Mouse (Mus musculus) macrophage (primary cell): ENCODE data around the gene B3galt1. TPM values are rescaled to one million over a fixed set of nuclear protein-coding genes. Genes with fewer than 3 reads are reported as not detected.

Experiments used
- H3K27ac ChIP-seq: fragments of 350-480 bp; formaldehyde crosslinking; 2 replicates; pipeline ENCODE4 v1.9.0; 2021
- H3K36me3 ChIP-seq: fragments of 350-480 bp; formaldehyde crosslinking; 2 replicates; pipeline ENCODE4 v1.9.0; 2021; ENCODE audit errors: inconsistent target
- H3K4me3 ChIP-seq: fragments of 350-480 bp; formaldehyde crosslinking; 2 replicates; pipeline ENCODE4 v1.9.0; 2021; ENCODE audit errors: inconsistent target
- H3K79me2 ChIP-seq: fragments of 350-480 bp; formaldehyde crosslinking; 2 replicates; pipeline ENCODE4 v1.9.0; 2021; ENCODE audit errors: inconsistent target
- WGBS: methylation state at CpG from one replicate; pipeline ENCODE4 v1.1.7; 2026; ENCODE audit warnings: inconsistent platforms; ENCODE audit not compliant: missing documents; 5-methylcytosine and 5-hydroxymethylcytosine counted together
- polyA plus RNA-seq: library from polyadenylated mRNA; stranded (reverse); fragments of 250-400 nt; gene quantifications from 3 replicates; pipeline ENCODE4 v1.2.4, GENCODE M21; 2018; ENCODE audit warnings: inconsistent platforms

B3galt1 gene
- polyA plus RNA-seq, 1 experiment from 2014 or later = not detected

GRCm38 (mm10) chr2:67931994-67932393 is 366.3 kb downstream of the B3galt1 start:
- Histone ChIP-seq H3K27ac (no peak overlapping the region), H3K4me3 (no peak overlapping the region), H3K36me3 (no peaks in the 10 kb centered on the region), H3K79me2 (no peaks in the 10 kb centered on the region)
- 85% methylated on average over 3 of the region's 3 CpGs for WGBS

- H3K27ac ChIP-seq = no peak overlapping the region
- H3K79me2 ChIP-seq = no peaks in the 10 kb centered on the region
- H3K36me3 ChIP-seq = no peaks in the 10 kb centered on the region
- WGBS = 82% methylated on average over 3 of the region's 3 CpGs
- H3K4me3 ChIP-seq = no peak overlapping the region
Measured at GRCm38 (mm10) chr2:67948408-67948807, 382.7 kb downstream of the B3galt1 start.

DNA sequence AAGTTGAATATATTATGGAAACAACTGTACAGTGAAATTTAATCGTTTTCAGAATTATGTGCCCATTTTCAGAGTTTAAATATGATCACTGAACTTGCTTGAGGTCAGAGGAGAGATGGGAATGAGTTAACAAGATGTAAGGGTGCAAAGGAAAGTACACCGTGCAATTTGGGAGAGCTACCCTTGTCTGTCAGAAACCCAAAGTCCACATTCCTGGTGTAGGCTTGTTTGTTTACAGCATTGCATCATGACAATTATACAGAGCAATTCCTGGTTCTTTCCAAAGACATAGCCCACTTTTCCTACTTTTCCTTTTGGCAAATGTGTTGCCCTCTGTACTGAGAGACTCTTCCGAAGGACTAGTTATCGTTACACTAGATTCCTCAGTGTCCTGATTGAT is 390.5 kb downstream of the B3galt1 start:
- H3K79me2 ChIP-seq = no peaks in the 10 kb centered on the region
- H3K27ac ChIP-seq = no peak overlapping the region
- H3K4me3 ChIP-seq = no peak overlapping the region
- 83% methylated on average over 4 of the region's 4 CpGs for WGBS
- no peaks in the 10 kb centered on the region for H3K36me3 ChIP-seq

GRCm38 (mm10) chr2:67957561-67957960 is 391.9 kb downstream of the B3galt1 start:
- 83% methylated on average over 2 of the region's 2 CpGs for WGBS
- Histone ChIP-seq H3K27ac (no peak overlapping the region), H3K36me3 (no peaks in the 10 kb centered on the region), H3K4me3 (no peak overlapping the region), H3K79me2 (no peaks in the 10 kb centered on the region)

- H3K4me3 ChIP-seq = no peak overlapping the region
- H3K79me2 ChIP-seq = no peaks in the 10 kb centered on the region
- no peak overlapping the region for H3K27ac ChIP-seq
- no peaks in the 10 kb centered on the region for H3K36me3 ChIP-seq
- WGBS = 42% methylated on average over 2 of the region's 2 CpGs
Measured at GRCm38 (mm10) chr2:67960711-67961110, 395.0 kb downstream of the B3galt1 start.

GRCm38 (mm10) chr2:67968812-67969211 is 403.1 kb downstream of the B3galt1 start:
- Histone ChIP-seq H3K79me2 (no peaks in the 10 kb centered on the region), H3K27ac (no peak overlapping the region), H3K4me3 (no peak overlapping the region), H3K36me3 (no peaks in the 10 kb centered on the region)

DNA sequence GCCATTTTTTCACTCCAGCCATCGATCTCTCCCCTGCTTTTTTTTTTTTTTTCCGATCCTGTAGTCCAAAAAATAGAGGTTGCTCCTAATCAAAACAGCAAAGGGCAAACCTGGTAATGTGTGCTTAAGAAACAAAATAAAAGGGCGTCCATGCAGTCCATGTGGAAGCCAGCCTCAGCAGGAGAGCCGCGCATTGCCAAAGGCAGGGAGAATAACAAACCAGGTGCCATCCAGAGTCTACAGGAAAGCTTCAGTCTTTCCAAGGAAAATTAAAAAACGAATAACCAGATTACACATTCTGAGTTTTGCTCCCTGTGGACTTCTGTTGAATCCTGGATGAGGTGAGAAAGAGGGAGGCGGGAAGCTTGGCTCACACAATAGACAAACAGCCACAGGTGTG is 405.4 kb downstream of the B3galt1 start:
- H3K27ac ChIP-seq = no peak overlapping the region
- 73% methylated on average over 6 of the region's 7 CpGs for WGBS
- H3K79me2 ChIP-seq = no peaks in the 10 kb centered on the region
- H3K36me3 ChIP-seq = no peaks in the 10 kb centered on the region
- H3K4me3 ChIP-seq = no peak overlapping the region

DNA sequence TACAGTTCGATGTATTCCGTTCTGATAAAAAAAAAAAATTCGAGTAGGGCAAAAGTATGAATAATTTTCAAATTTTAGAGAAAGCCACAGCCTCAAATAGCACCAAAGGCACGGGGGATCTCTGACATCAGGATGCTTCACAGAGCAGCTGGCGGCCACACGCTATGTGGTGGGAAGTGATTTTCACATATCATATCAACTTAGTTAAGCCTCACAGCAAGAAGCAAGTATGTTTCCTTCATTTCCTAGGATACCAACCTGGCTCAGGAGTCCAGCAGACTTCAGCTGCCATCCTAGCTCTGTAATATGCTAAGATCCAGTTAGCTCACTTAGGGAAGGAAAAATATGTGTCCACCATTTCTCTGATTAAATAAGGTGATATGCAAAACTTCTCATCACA is 405.9 kb downstream of the B3galt1 start:
- no peak overlapping the region for H3K27ac ChIP-seq
- no peak overlapping the region for H3K4me3 ChIP-seq
- 76% methylated on average over 6 of the region's 6 CpGs for WGBS
- H3K79me2 ChIP-seq = no peaks in the 10 kb centered on the region
- no peaks in the 10 kb centered on the region for H3K36me3 ChIP-seq

DNA sequence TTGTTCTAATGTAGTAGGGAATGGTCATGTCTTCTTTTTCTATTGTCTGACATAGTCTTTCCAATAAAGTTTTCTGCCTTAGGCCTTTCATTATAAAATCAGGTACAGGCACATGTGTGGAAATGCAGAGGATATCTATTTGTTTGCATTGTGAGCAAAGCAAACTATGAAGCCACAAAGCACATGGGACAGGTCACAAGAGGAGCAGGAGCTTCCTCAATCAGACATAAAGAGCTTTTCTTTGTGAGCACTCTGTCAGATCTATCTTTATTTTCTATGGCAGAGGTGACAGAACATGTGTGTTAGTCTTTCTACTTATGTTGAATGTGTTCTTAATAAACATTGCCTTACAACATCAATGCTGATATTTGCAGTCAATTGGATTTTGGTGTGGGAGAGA is 410.1 kb downstream of the B3galt1 start:
- Histone ChIP-seq H3K79me2 (no peaks in the 10 kb centered on the region), H3K36me3 (no peaks in the 10 kb centered on the region), H3K4me3 (no peak overlapping the region), H3K27ac (no peak overlapping the region)

DNA sequence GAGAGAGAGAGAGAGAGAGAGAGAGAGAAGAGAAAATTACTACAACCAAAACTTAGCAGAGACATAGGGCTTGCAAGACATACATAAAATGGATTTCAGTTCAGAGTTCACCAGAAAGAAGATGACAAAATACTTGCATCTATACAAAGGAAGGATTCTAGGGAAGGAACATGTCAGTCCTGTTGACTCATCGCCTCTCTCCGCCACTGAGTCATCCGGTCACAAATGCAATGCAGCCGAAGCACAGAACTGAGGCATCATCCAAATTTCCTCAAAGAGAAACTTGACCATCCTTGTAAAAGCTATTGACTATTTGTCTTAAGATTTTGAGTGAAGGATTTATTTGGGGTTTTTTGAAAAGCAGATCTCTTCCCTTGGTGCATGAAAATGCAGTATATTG is 410.8 kb downstream of the B3galt1 start:
- no peaks in the 10 kb centered on the region for H3K79me2 ChIP-seq
- H3K4me3 ChIP-seq = no peak overlapping the region
- H3K27ac ChIP-seq = no peak overlapping the region
- 98% methylated on average over 4 of the region's 4 CpGs for WGBS
- H3K36me3 ChIP-seq = no peaks in the 10 kb centered on the region

- H3K36me3 ChIP-seq = no peaks in the 10 kb centered on the region
- no peak overlapping the region for H3K4me3 ChIP-seq
- H3K79me2 ChIP-seq = no peaks in the 10 kb centered on the region
- no peak overlapping the region for H3K27ac ChIP-seq
- 85% methylated on average over 6 of the region's 6 CpGs for WGBS
Measured at GRCm38 (mm10) chr2:67977620-67978262, 412.1 kb downstream of the B3galt1 start.

DNA sequence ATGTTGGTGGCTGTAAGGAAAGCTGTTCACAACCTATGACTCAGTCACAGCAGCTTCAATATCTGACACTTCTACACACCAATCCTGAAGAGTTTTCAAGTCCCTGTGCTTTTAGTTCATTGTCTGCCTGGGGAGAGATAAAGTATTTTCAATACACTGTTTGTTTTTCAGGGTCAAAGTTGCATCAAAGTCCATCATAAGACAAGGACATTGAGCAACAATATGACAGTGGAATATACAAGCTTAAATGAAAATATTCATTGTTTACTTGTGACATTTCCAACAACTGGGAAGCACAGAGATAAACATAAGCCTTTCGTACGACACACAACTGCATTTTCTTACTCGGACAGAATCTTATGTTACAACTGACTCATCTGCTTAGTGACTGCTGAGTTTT is 417.9 kb downstream of the B3galt1 start:
- WGBS = 91% methylated on average over 3 of the region's 3 CpGs
- H3K27ac ChIP-seq = no peak overlapping the region
- no peak overlapping the region for H3K4me3 ChIP-seq
- H3K79me2 ChIP-seq = no peaks in the 10 kb centered on the region
- H3K36me3 ChIP-seq = no peaks in the 10 kb centered on the region

GRCm38 (mm10) chr2:67985133-67985532 is 419.5 kb downstream of the B3galt1 start:
- Histone ChIP-seq H3K36me3 (no peaks in the 10 kb centered on the region), H3K4me3 (no peak overlapping the region), H3K27ac (no peak overlapping the region), H3K79me2 (no peaks in the 10 kb centered on the region)
- WGBS = 93% methylated on average over 3 of the region's 3 CpGs

GRCm38 (mm10) chr2:67993421-67993820 is 427.8 kb downstream of the B3galt1 start:
- no peak overlapping the region for H3K27ac ChIP-seq
- H3K4me3 ChIP-seq = no peak overlapping the region
- H3K79me2 ChIP-seq = no peaks in the 10 kb centered on the region
- no peaks in the 10 kb centered on the region for H3K36me3 ChIP-seq
- WGBS = 100% methylated on average over 1 of the region's 1 CpGs

DNA sequence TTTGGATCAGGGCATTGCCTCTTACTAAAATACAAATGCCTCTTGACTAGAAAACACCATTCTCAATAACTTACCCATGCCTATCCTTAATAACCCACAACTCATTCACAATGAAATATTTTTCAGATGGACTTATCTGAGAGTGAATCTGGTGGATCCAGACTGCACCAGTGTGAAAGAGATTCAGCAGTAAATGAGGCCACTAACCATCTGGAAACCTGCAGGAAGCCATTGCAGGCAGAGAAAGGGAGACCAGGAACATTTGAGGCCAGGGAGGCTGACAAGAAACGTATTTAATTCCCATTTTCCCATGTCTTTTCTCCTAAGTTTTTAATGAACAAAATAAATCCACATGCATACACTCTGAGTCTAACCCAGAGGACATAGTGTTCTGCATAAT is 437.4 kb downstream of the B3galt1 start:
- Histone ChIP-seq H3K79me2 (no peaks in the 10 kb centered on the region), H3K27ac (no peak overlapping the region), H3K4me3 (no peak overlapping the region), H3K36me3 (no peaks in the 10 kb centered on the region)
- 46% methylated on average over 1 of the region's 1 CpGs for WGBS

DNA sequence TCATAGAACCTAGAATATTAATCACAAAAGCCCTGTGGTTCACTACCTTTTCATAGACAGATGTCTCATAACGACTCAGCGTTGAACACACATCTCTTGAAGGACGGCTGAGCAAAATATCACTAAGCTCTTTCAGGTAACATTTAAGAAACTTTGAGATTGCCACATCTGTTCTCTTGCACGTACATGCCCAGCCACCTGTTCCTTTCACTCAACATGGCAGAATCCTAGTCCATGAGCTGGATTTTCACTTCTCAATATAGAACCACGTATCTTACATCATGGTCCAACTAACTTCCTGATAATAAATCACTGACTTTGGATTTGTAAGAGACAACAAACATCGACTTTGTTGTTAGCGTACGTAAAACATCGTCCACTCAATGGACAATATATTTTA is 439.5 kb downstream of the B3galt1 start:
- H3K79me2 ChIP-seq = no peaks in the 10 kb centered on the region
- WGBS = 90% methylated on average over 9 of the region's 9 CpGs
- H3K36me3 ChIP-seq = no peaks in the 10 kb centered on the region
- H3K27ac ChIP-seq = no peak overlapping the region
- H3K4me3 ChIP-seq = no peak overlapping the region
